ENCODE assay signal across 33 mouse cellular contexts in the genomic region with DNA sequence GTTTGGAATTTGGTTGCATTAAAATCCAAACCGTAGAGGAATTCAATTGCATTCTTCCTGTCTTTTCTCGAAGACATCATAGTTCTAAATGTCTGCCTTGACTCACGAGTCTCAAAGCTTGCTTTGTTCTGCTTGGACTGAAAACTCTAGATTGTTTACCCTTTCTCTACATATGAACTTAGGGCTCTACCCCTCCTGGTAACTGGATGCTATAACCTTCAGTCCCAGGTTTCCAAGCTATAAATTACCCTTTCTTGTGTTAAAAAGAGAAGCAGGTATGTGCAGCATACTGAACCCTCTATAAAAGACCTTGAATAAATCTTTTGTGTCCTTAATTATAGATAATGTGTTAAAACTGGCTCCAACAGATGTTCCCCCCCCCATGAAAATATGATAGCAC.
DNase-seq lines count a peak whose midpoint lies in the region; ATAC-seq lines count a peak whose summit lies in the region.
"Had no signal": no experiment of that assay in that cellular context is flagged by ENCODE, and none has a peak within 500 bp of the region (broad histone marks: within the 10 kb centered on the region; RNA-seq: fewer than 3 reads in every experiment).

No protein-coding gene starts in this region.

- H3K27ac ChIP-seq in kidney, embryonic 16.5 days (ENCODE audit: low read length): no peak overlapping the region
- H3K27ac ChIP-seq in embryonic facial prominence, embryonic 13.5 days: peak overlapping the region; percentile 28; the same call in 1 of the 2 replicates
- H3K27ac ChIP-seq: embryonic facial prominence, embryonic 15.5 days; forebrain, embryonic 15.5 days; gastrocnemius, adult 2 months; hindbrain, postnatal 0 days; limb, embryonic 13.5 days; lung, embryonic 15.5 days; neural tube, embryonic 12.5 days had no signal

- no peaks in the 10 kb centered on the region for H3K9me3 ChIP-seq in kidney, embryonic 16.5 days (ENCODE audit: low read length)
- no peaks in the 10 kb centered on the region for H3K9me3 ChIP-seq in embryonic facial prominence, embryonic 13.5 days
- H3K9me3 ChIP-seq: embryonic facial prominence, embryonic 15.5 days; forebrain, embryonic 15.5 days; hindbrain, embryonic 12.5 days; lung, embryonic 15.5 days; neural tube, embryonic 12.5 days had no signal

- no peaks in the 10 kb centered on the region for H3K36me3 ChIP-seq in kidney, embryonic 16.5 days (ENCODE audit: insufficient read depth, low read length)
- no peaks in the 10 kb centered on the region for H3K36me3 ChIP-seq in embryonic facial prominence, embryonic 13.5 days
- H3K36me3 ChIP-seq: embryonic facial prominence, embryonic 15.5 days; forebrain, embryonic 15.5 days; hindbrain, embryonic 12.5 days; limb, embryonic 13.5 days; lung, embryonic 15.5 days; neural tube, embryonic 12.5 days had no signal

- H3K4me1 ChIP-seq in kidney, embryonic 16.5 days (ENCODE audit: insufficient read depth, low read length): peaks cover 7% of the 10 kb centered on the region; the same call in 1 of the 2 replicates
- peaks cover 7% of the 10 kb centered on the region; the same call in 1 of the 2 replicates for H3K4me1 ChIP-seq in embryonic facial prominence, embryonic 13.5 days
- H3K4me1 ChIP-seq: embryonic facial prominence, embryonic 15.5 days; forebrain, embryonic 15.5 days; hindbrain, embryonic 12.5 days; lung, embryonic 15.5 days; neural tube, embryonic 12.5 days had no signal

- no peak overlapping the region for H3K4me2 ChIP-seq in kidney, embryonic 16.5 days (replicated peaks; ENCODE audit: low read depth, low read length)
- H3K4me2 ChIP-seq in embryonic facial prominence, embryonic 13.5 days: no peak overlapping the region
- H3K4me2 ChIP-seq: embryonic facial prominence, embryonic 15.5 days; forebrain, embryonic 15.5 days; heart, embryonic 11.5 days; hindbrain, embryonic 12.5 days; limb, embryonic 13.5 days; liver, embryonic 11.5 days; lung, embryonic 15.5 days; midbrain, embryonic 11.5 days; neural tube, embryonic 12.5 days had no signal

- no peaks in the 10 kb centered on the region for H3K27me3 ChIP-seq in kidney, embryonic 16.5 days (ENCODE audit: insufficient read depth, low read length)
- H3K27me3 ChIP-seq in embryonic facial prominence, embryonic 13.5 days: no peaks in the 10 kb centered on the region
- H3K27me3 ChIP-seq: CH12.LX; embryonic facial prominence, embryonic 15.5 days; forebrain, embryonic 15.5 days; hindbrain, embryonic 12.5 days; limb, embryonic 13.5 days; lung, embryonic 15.5 days; neural tube, embryonic 12.5 days; Patski had no signal

- ATAC-seq in kidney, embryonic 16.5 days (ENCODE audit: low FRiP score, low TSS enrichment): peak; percentile 70; the same call in 1 of the 2 replicates
- ATAC-seq in embryonic facial prominence, embryonic 13.5 days (ENCODE audit: insufficient number of reproducible peaks, insufficient read depth, low FRiP score, low TSS enrichment, low read depth): 0 out of 2 replicates have a peak, but pooled peaks have one; percentile 32
- ATAC-seq: forebrain, embryonic 15.5 days; hindbrain, postnatal 0 days; intestine, embryonic 16.5 days; midbrain, embryonic 16.5 days; Patski had no signal

- WGBS in kidney, embryonic 16.5 days: 21% methylated on average over 3 of the region's 3 CpGs
- WGBS in embryonic facial prominence, embryonic 13.5 days: 17% methylated on average over 3 of the region's 3 CpGs

- H3K4me3 ChIP-seq in kidney, embryonic 16.5 days (ENCODE audit: low read length): no peak overlapping the region
- no peak overlapping the region for H3K4me3 ChIP-seq in embryonic facial prominence, embryonic 13.5 days
- H3K4me3 ChIP-seq: embryonic facial prominence, embryonic 15.5 days; forebrain, embryonic 15.5 days; gastrocnemius, adult 2 months; hindbrain, embryonic 12.5 days; limb, embryonic 13.5 days; lung, embryonic 15.5 days; myocyte; neural tube, embryonic 12.5 days had no signal

- no peak overlapping the region for H3K9ac ChIP-seq in kidney, embryonic 16.5 days (replicated peaks; ENCODE audit: low read length)
- H3K9ac ChIP-seq in embryonic facial prominence, embryonic 13.5 days: no peak overlapping the region
- H3K9ac ChIP-seq: embryonic facial prominence, embryonic 15.5 days; forebrain, embryonic 15.5 days; hindbrain, embryonic 12.5 days; limb, embryonic 13.5 days; lung, embryonic 15.5 days; neural tube, embryonic 12.5 days had no signal

- DNase-seq in kidney, adult 9 months: no peak
- DNase-seq in forelimb bud, embryonic 11.5 days (ENCODE audit: low read depth, low spot score): peak; percentile 69
- peak; percentile 35 for DNase-seq in mesoderm, embryonic 11.5 days (ENCODE audit: low read depth, low spot score)
- no peak for DNase-seq in B cell, adult 2 months
- no peak for DNase-seq in spleen, postnatal 10 days (ENCODE audit: low spot score in 2 of 2)
- DNase-seq: adrenal gland, postnatal 14 days; cerebellum, adult 11-12 months; cerebellum, postnatal 10 days; gastrocnemius, adult 2 months; gastrocnemius, postnatal 36 days; heart, adult 18-20 months; heart, postnatal 36 days; kidney, postnatal 36 days; right cerebral cortex, adult 18-20 months; thymus, adult 2 months; thymus, postnatal 36 days had no signal

Comparison
In these comparisons a context has a peak if more than half of its experiments do, and no peak if none do; other contexts are left out.
1. DNase-seq: peak in forelimb bud, embryonic 11.5 days (single experiment) and mesoderm, embryonic 11.5 days (single experiment); none in kidney, adult 9 months (single experiment), B cell, adult 2 months (0 of 2) and spleen, postnatal 10 days (0 of 2).